Mouse (Mus musculus) lung, postnatal 0 days (tissue): Measurements from ENCODE around the gene Tmem108. TPM values are rescaled to one million over a fixed set of nuclear protein-coding genes. Genes with fewer than 3 reads are reported as not detected.
A peak's percentile ranks its signal among the peaks of the same experiment; 100 is the strongest.

Experiments used
- ATAC-seq: fragments of 200-750 bp; cut with Nextera tagmentation; 2 replicates; pipeline ENCODE4 v1.8.0; 2017; ENCODE audit warnings: moderate library complexity
- DNase-seq: peaks from one replicate; pipeline ENCODE4 v3.0.0-alpha.2; 2016; ENCODE audit warnings: low spot score
- H3K27ac ChIP-seq: fragments of 300-500 bp; sonication (generic); 2 replicates; pipeline ENCODE4 v1.5.1; 2014; ENCODE audit warnings: antibody characterized with exemption, mild to moderate bottlenecking, low read length, mixed read lengths
- H3K27me3 ChIP-seq: fragments of 300-500 bp; sonication (generic); replicated peaks from 2 replicates; pipeline ENCODE4 v1.6.1; 2014; ENCODE audit warnings: low read length, mixed read lengths; ENCODE audit not compliant: insufficient read depth
- H3K36me3 ChIP-seq: fragments of 300-500 bp; sonication (generic); 2 replicates; pipeline ENCODE4 v1.6.1; 2014; ENCODE audit warnings: low read length, mixed read lengths; ENCODE audit not compliant: insufficient read depth
- H3K4me1 ChIP-seq: fragments of 300-500 bp; sonication (generic); 2 replicates; pipeline ENCODE4 v1.6.1; 2014; ENCODE audit warnings: antibody characterized with exemption, low read depth, low read length, mixed read lengths; ENCODE audit not compliant: insufficient read depth
- H3K4me2 ChIP-seq: fragments of 300-500 bp; sonication (generic); replicated peaks from 2 replicates; pipeline ENCODE4 v1.6.1; 2014; ENCODE audit warnings: low read depth, mild to moderate bottlenecking, low read length, moderate library complexity, mixed read lengths
- H3K4me3 ChIP-seq: fragments of 300-500 bp; sonication (generic); 2 replicates; pipeline ENCODE4 v1.5.1; 2014; ENCODE audit warnings: low read depth, low read length
- H3K9ac ChIP-seq: fragments of 300-500 bp; sonication (generic); replicated peaks from 2 replicates; pipeline ENCODE4 v1.6.1; 2014; ENCODE audit warnings: low read depth, mild to moderate bottlenecking
- H3K9me3 ChIP-seq: fragments of 300-500 bp; sonication (generic); 2 replicates; pipeline ENCODE4 v1.6.1; 2016; ENCODE audit warnings: low read length, mixed read lengths
- CTCF ChIP-seq: IDR thresholded peaks from 2 replicates; pipeline ENCODE4 v1.5.1; 2016; ENCODE audit warnings: antibody characterized with exemption, mild to moderate bottlenecking
- EP300 ChIP-seq: IDR thresholded peaks from 2 replicates; pipeline ENCODE4 v1.6.1; 2016; ENCODE audit warnings: antibody characterized with exemption, mild to moderate bottlenecking, control low read depth
- WGBS: fragments of 180-500 bp; shearing (Covaris S2); extraction: QIAGEN DNeasy Blood & Tissue Kit; methylation state at CpG from one replicate; pipeline ENCODE4 v1.1.7; 2014; 5-methylcytosine and 5-hydroxymethylcytosine counted together
- polyA plus RNA-seq: library from polyadenylated mRNA; unstranded; fragments of >200 nt; fragmentation: Nextera tagmentation; extraction: Ambion mirVana; gene quantifications from 2 replicates; pipeline ENCODE4 v1.2.1, GENCODE M21; 2015

Tmem108 gene
- polyA plus RNA-seq, 1 experiment from 2014 or later: 7.3 TPM

DNA sequence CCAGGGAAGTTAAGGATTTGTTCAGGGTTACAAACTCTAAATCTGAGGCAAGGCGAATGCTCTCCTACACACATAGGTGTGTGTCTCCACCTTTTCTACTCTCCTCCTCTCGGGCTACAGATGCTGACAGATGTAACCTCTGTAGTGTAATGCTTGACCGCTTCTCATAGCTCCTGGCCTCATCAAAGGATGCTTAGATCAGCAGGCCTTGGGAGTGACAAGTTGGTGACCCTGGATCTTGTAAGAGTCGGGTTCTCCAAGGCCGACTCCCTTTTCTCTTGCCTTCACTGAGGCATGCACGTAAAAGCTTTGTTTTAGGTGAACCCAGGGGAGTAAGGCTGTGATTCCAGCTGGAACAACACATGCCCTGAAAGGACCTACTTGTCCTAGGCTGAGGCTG lies 249.4 kb downstream of the Tmem108 start:
- no peaks in the 10 kb centered on the region for H3K27me3 ChIP-seq
- ATAC-seq (no peak), DNase-seq (no peak)
- H3K9ac ChIP-seq: no peak overlapping the region
- TF ChIP-seq CTCF (no peak), EP300 (no peak)
- no peak overlapping the region for H3K4me3 ChIP-seq
- WGBS: 83% methylated on average over 6 of the region's 6 CpGs
- no peak overlapping the region for H3K4me2 ChIP-seq
- no peaks in the 10 kb centered on the region for H3K9me3 ChIP-seq
- no peaks in the 10 kb centered on the region for H3K4me1 ChIP-seq
- H3K27ac ChIP-seq: no peak overlapping the region
- no peaks in the 10 kb centered on the region for H3K36me3 ChIP-seq

DNA sequence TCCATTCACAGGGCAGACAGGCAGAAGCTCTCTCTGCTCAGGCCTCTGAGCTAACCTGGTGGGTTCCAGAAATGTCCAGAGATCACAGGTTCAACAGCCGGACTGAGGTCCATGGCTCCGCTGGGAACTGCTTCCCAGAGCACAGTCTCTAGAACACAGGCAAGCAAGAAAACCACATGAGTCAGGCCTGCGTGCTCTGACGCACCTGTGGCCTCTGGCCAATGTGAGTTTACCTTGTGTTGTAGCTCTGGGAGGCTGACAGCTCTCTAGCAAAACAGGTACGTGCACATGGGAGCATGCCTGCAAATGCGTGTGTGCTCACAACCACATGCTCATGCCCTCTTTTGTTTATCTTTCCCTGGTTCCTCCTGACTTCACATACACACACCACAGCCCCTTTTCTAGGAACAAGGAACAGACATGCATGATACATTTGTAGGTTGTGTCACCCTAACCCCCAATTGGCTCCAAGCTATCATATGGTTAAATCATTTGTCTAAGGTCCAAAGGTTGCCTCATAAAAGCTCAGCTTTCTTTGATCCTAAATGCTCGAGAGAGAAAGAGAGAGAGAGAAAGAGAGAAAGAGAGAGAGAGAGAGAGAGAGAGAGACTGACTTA lies 254.6 kb downstream of the Tmem108 start:
- Histone ChIP-seq H3K36me3 (no peaks in the 10 kb centered on the region), H3K9me3 (no peaks in the 10 kb centered on the region), H3K9ac (no peak overlapping the region), H3K27me3 (no peaks in the 10 kb centered on the region), H3K4me1 (no peaks in the 10 kb centered on the region), H3K27ac (no peak overlapping the region), H3K4me3 (no peak overlapping the region), H3K4me2 (no peak overlapping the region)
- 0 out of 2 replicates have a peak, but pooled peaks have one; percentile 23 for ATAC-seq
- WGBS: 56% methylated on average over 7 of the region's 7 CpGs
- no peak for TF ChIP-seq EP300
- TF ChIP-seq CTCF: no peak
- no peak for DNase-seq

DNA sequence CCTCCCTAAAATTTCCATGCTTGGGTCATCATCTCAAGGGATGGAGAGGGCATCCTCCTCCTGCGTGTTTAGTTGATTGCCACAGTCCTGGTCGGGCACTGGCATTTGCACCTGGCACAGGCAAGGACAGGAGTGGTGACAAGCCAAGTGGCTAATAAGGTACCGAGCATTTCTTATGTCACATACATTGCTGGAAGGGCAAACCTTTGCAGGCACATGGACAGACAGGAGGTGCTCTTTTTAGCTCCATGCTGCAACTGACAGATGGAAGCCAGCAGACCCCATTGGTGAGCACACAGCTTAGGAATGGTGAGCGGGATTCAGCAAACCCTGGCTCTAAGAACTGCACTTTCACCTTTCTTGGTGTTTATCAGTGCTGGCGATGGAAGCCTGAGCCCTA lies 256.6 kb downstream of the Tmem108 start:
- H3K9ac ChIP-seq: no peak overlapping the region

DNA sequence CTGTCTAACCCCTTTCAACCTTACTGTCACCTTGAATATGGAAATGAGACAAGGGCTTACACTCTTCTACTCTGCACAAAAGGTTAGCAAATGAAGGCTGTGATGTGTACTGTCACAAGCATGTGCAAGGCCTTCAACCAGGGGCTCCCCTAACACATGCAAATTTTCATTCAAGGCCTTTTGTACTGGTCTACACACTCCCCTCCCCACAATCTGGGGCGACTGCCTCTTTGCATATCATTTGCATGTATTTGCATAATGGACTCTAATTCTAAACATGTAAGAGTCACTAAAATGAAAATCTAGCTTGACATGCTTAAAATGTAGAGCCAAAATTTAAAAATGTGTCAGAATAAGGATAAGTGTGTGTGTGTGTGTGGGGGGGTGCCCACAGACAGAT lies 257.0 kb downstream of the Tmem108 start:
- DNase-seq (no peak), ATAC-seq (no peak)
- Histone ChIP-seq H3K4me2 (no peak overlapping the region), H3K4me1 (no peaks in the 10 kb centered on the region), H3K27me3 (no peaks in the 10 kb centered on the region), H3K36me3 (no peaks in the 10 kb centered on the region), H3K9me3 (no peaks in the 10 kb centered on the region), H3K4me3 (no peak overlapping the region), H3K9ac (no peak overlapping the region), H3K27ac (no peak overlapping the region)
- 91% methylated on average over 1 of the region's 1 CpGs for WGBS
- TF ChIP-seq EP300: no peak
- no peak for TF ChIP-seq CTCF

More for the DNA sequence above, 256.6 kb downstream of the Tmem108 start:
- H3K9me3 ChIP-seq: no peaks in the 10 kb centered on the region
- no peaks in the 10 kb centered on the region for H3K4me1 ChIP-seq
- no peak overlapping the region for H3K4me3 ChIP-seq
- DNase-seq: no peak
- no peak for ATAC-seq
- H3K4me2 ChIP-seq: no peak overlapping the region
- no peak for TF ChIP-seq EP300
- TF ChIP-seq CTCF: no peak
- 71% methylated on average over 5 of the region's 5 CpGs for WGBS
- no peaks in the 10 kb centered on the region for H3K27me3 ChIP-seq
- no peak overlapping the region for H3K27ac ChIP-seq
- H3K36me3 ChIP-seq: no peaks in the 10 kb centered on the region

DNA sequence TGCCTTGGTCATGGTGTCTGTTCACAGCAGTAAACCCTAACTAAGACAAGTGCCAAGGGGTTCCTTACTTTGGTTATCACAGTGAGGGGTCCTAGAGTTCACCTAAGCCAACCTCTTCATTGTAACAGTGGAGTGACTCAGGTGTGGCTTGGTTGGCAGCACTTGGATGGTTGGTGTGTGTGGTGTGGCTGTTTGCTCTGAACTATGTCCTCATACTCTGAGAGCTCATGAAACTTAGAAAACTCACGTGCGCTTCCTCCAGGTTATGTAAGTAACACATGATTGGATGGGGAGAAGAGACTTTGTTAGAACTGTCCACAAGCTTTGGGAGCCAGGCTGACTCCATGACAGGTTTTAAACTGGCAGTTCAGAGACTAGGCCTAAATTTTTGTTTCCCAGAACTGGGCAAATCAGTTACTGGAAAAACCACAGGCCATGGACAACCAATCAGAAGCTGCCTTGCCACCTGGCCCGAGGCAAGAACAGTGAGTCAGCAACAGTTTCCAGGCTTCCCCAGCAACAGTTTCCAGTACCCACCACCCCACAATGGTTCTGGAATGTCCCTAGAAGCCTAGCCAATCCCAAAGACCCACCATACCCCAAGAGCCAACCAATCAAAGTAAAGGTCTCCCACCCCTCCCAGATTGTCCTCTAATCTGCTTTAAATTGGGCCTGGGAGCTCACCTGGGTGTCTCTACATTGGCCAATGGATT lies 257.9 kb downstream of the Tmem108 start:
- TF ChIP-seq CTCF: no peak
- TF ChIP-seq EP300: no peak

DNA sequence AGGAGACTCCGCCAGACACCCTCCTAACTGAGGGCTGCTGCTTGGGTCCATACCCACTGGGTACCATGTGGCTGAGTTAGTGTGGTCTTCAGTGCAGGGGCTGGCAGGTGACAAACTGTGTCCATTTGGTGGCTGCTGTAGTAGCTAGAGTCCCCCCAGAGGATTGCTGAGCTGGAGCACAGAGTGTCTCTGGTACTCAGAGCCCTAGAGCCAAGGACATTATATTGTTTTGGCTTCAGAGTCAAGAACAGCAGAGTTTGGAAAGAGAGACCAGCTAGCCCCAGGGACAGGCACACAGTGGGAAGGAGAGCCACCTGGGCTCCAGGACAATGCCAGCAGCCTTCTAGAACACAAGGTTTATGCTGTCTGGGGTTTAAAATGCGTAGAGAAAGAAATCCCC lies 259.0 kb downstream of the Tmem108 start:
- Histone ChIP-seq H3K9ac (no peak overlapping the region), H3K9me3 (no peaks in the 10 kb centered on the region), H3K36me3 (no peaks in the 10 kb centered on the region), H3K4me1 (no peaks in the 10 kb centered on the region), H3K4me2 (no peak overlapping the region), H3K27ac (no peak overlapping the region), H3K27me3 (no peaks in the 10 kb centered on the region), H3K4me3 (no peak overlapping the region)
- no peak for ATAC-seq
- TF ChIP-seq EP300: no peak
- DNase-seq: no peak
- 90% methylated on average over 2 of the region's 2 CpGs for WGBS

More for the DNA sequence above, 257.9 kb downstream of the Tmem108 start:
- no peaks in the 10 kb centered on the region for H3K27me3 ChIP-seq
- no peaks in the 10 kb centered on the region for H3K9me3 ChIP-seq
- no peaks in the 10 kb centered on the region for H3K36me3 ChIP-seq
- WGBS: 84% methylated on average over 3 of the region's 3 CpGs
- no peaks in the 10 kb centered on the region for H3K4me1 ChIP-seq
- DNase-seq: no peak
- H3K9ac ChIP-seq: no peak overlapping the region
- no peak overlapping the region for H3K4me2 ChIP-seq
- H3K4me3 ChIP-seq: no peak overlapping the region
- H3K27ac ChIP-seq: no peak overlapping the region
- no peak for ATAC-seq
